Mouse (Mus musculus) forebrain, embryonic 16.5 days (tissue): ENCODE results near the gene Rab8b. TPM values are rescaled to one million over a fixed set of nuclear protein-coding genes. Genes with fewer than 3 reads are reported as not detected.
"Not testable (repeated sequence)": the region's sequence is repeated elsewhere in the genome, so short reads cannot be mapped to it uniquely, and the experiment has no call there.

Experiments used
- ATAC-seq: fragments of 200-750 bp; cut with Nextera tagmentation; 2 replicates; pipeline ENCODE4 v1.8.0; 2017; ENCODE audit warnings: mild to moderate bottlenecking, moderate library complexity
- H3K27ac ChIP-seq: fragments of 300-500 bp; sonication (generic); 2 replicates; pipeline ENCODE4 v1.5.1; 2014; ENCODE audit warnings: low read length, control low read depth
- H3K27me3 ChIP-seq: fragments of 300-500 bp; sonication (generic); replicated peaks from 2 replicates; pipeline ENCODE4 v1.6.1; 2014; ENCODE audit warnings: low read length; ENCODE audit not compliant: control insufficient read depth, insufficient read depth
- H3K36me3 ChIP-seq: fragments of 300-500 bp; sonication (generic); 2 replicates; pipeline ENCODE4 v1.6.1; 2014; ENCODE audit not compliant: control insufficient read depth, insufficient read depth
- H3K4me1 ChIP-seq: fragments of 300-500 bp; sonication (generic); replicated peaks from 2 replicates; pipeline ENCODE4 v1.6.1; 2014; ENCODE audit warnings: low read length; ENCODE audit not compliant: control insufficient read depth, insufficient read depth
- H3K4me2 ChIP-seq: fragments of 300-500 bp; sonication (generic); 2 replicates; pipeline ENCODE4 v1.6.1; 2014; ENCODE audit warnings: mild to moderate bottlenecking, low read length, control low read depth
- H3K4me3 ChIP-seq: fragments of 300-500 bp; sonication (generic); replicated peaks from 2 replicates; pipeline ENCODE4 v1.5.1; 2014; ENCODE audit warnings: mild to moderate bottlenecking, low read length, control low read depth
- H3K9ac ChIP-seq: fragments of 300-500 bp; sonication (generic); replicated peaks from 2 replicates; pipeline ENCODE4 v1.6.1; 2014; ENCODE audit warnings: low read depth, low read length, control low read depth
- H3K9me3 ChIP-seq: fragments of 300-500 bp; sonication (generic); 2 replicates; pipeline ENCODE4 v1.6.1; 2016; ENCODE audit warnings: low read length; ENCODE audit not compliant: control insufficient read depth
- WGBS: fragments of 180-500 bp; shearing (Covaris S2); extraction: QIAGEN DNeasy Blood & Tissue Kit; methylation state at CpG from one replicate; pipeline ENCODE4 v1.1.7; 2014; 5-methylcytosine and 5-hydroxymethylcytosine counted together
- polyA plus RNA-seq: library from polyadenylated mRNA; unstranded; fragments of >200 nt; fragmentation: Nextera tagmentation; extraction: Ambion mirVana; gene quantifications from 2 replicates; pipeline ENCODE4 v1.2.1, GENCODE M21; 2015

Rab8b gene
- polyA plus RNA-seq, 1 experiment from 2014 or later, result 41.2 TPM

DNA sequence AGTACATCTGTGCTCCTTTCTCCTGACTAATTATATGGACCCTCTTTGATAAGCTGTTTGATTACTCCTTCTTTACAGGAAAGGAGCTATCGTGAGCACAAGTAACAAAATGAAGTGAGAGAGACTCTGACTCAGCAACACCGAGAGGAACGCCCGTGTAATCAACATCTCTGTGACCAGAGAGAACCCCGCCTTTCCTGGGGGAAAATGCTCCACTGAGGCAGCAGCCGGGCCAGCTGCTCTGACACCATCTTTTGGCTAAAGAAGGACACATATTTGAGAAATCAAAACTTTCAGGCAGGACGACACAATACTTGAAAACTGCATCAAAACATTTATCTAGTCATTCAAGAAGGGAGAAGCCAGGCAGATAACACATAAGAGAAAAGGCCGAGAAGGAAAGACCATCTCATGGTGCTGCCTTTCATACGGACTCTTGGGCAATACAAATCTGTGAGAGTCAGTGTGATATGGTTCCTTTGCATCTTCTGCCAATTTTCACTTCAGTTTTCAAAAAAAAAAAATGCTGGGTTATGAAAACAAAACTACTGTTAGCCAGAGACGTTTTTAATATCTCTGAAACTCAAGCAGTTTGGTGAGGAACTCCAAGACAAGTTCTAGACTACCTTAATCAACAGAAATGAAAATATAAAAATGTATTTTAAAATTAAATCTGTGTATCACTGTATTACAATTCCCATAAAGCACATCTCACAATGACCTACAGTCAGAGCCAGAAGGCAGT is 24.3 kb downstream of the Rab8b start:
- ATAC-seq, result no peak
- WGBS, result 71% methylated on average over 10 of the region's 10 CpGs
- Histone ChIP-seq H3K9ac (no peak overlapping the region), H3K4me3 (no peak overlapping the region), H3K27me3 (no peaks in the 10 kb centered on the region), H3K27ac (no peak overlapping the region), H3K36me3 (no peaks in the 10 kb centered on the region), H3K9me3 (no peaks in the 10 kb centered on the region), H3K4me2 (no peak overlapping the region), H3K4me1 (no peaks in the 10 kb centered on the region)

GRCm38 (mm10) chr9:66894421-66894820 is 25.1 kb downstream of the Rab8b start:
- no peak overlapping the region for H3K4me3 ChIP-seq
- no peaks in the 10 kb centered on the region for H3K36me3 ChIP-seq
- no peaks in the 10 kb centered on the region for H3K27me3 ChIP-seq
- ATAC-seq, result no peak
- WGBS, result 90% methylated on average over 1 of the region's 1 CpGs
- no peak overlapping the region for H3K9ac ChIP-seq
- no peaks in the 10 kb centered on the region for H3K9me3 ChIP-seq
- no peak overlapping the region for H3K27ac ChIP-seq
- no peaks in the 10 kb centered on the region for H3K4me1 ChIP-seq
- H3K4me2 ChIP-seq, result no peak overlapping the region

GRCm38 (mm10) chr9:66892456-66892855 is 27.0 kb downstream of the Rab8b start:
- H3K27ac ChIP-seq, ATAC-seq, H3K9me3 ChIP-seq, H3K4me1 ChIP-seq, H3K4me3 ChIP-seq, H3K36me3 ChIP-seq, H3K27me3 ChIP-seq, H3K9ac ChIP-seq, H3K4me2 ChIP-seq: not testable (repeated sequence)
- WGBS, result 99% methylated on average over 4 of the region's 4 CpGs

GRCm38 (mm10) chr9:66887960-66888610 is 31.4 kb downstream of the Rab8b start:
- no peak overlapping the region for H3K9ac ChIP-seq

DNA sequence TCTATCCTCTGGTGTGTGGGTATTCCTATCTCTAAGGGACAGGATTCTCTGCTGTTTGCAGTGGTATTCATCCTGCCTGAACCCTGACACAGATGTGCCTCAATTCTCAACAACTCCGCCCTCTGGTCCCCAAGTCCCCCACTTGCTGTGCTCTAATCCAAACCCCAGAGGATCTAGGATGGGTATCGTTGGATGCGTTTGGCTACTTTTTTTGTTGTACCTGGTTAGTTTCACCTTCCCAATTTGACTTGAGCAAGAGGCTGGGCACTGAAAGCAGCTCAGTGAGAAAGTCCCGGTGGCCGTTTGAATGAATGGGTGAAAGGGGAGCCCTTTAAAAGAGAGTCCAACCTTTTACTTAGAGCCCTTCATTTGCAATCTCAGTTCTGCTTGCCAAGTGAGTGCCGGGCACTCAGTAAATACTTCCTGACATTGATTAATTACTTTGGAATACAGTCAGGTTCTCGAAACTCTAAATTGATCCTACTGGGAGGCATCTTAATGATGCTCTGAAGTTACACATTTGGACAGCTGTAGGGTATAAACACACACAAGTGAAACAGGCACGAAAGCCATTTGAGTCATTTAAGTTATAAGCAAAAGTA is 32.1 kb downstream of the Rab8b start:
- H3K9me3 ChIP-seq, result no peaks in the 10 kb centered on the region
- no peak overlapping the region for H3K27ac ChIP-seq
- no peaks in the 10 kb centered on the region for H3K27me3 ChIP-seq
- WGBS, result 24% methylated on average over 8 of the region's 8 CpGs
- H3K4me1 ChIP-seq, result peaks cover 19% of the 10 kb centered on the region
- H3K9ac ChIP-seq, result no peak overlapping the region
- ATAC-seq, result no peak
- H3K4me3 ChIP-seq, result no peak overlapping the region
- no peaks in the 10 kb centered on the region for H3K36me3 ChIP-seq
- no peak overlapping the region for H3K4me2 ChIP-seq

More at GRCm38 (mm10) chr9:66887960-66888610, 31.4 kb downstream of the Rab8b start:
- Histone ChIP-seq H3K4me3 (no peak overlapping the region), H3K4me1 (peaks cover 19% of the 10 kb centered on the region), H3K36me3 (no peaks in the 10 kb centered on the region), H3K27ac (peak overlapping the region; percentile 43; the same call in 1 of the 2 replicates), H3K27me3 (no peaks in the 10 kb centered on the region), H3K4me2 (no peak overlapping the region), H3K9me3 (no peaks in the 10 kb centered on the region)
- 16% methylated on average over 6 of the region's 6 CpGs for WGBS
- ATAC-seq, result peak; percentile 38; the same call in 1 of the 2 replicates

GRCm38 (mm10) chr9:66886818-66887217 is 32.7 kb downstream of the Rab8b start:
- 86% methylated on average over 6 of the region's 6 CpGs for WGBS
- no peak for ATAC-seq
- H3K9ac ChIP-seq, result no peak overlapping the region
- H3K4me1 ChIP-seq, result peaks cover 19% of the 10 kb centered on the region
- H3K27ac ChIP-seq, result no peak overlapping the region
- H3K36me3 ChIP-seq, result no peaks in the 10 kb centered on the region
- no peak overlapping the region for H3K4me2 ChIP-seq
- no peak overlapping the region for H3K4me3 ChIP-seq
- no peaks in the 10 kb centered on the region for H3K27me3 ChIP-seq
- no peaks in the 10 kb centered on the region for H3K9me3 ChIP-seq

DNA sequence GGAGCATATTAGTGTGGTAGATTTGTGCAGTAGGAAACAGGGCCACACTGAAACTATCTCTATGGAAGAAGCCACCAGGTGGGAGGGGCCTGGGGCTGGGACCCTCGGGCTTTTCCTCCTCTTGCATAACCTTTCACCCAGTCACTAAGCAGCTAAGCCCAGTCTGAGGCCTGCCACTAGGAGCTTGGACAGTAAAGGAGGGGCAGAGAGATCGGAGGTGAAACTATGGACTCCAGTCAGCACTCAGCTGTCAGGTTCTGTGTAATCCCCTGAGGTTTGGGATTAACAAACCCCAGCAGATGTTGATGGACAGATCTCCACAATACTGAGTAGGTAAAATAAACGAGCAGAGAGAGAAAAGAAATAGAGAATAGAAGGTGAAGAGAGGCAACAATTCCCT is 33.1 kb downstream of the Rab8b start:
- Histone ChIP-seq H3K4me2 (no peak overlapping the region), H3K27ac (no peak overlapping the region), H3K9me3 (no peaks in the 10 kb centered on the region), H3K9ac (no peak overlapping the region), H3K4me3 (no peak overlapping the region), H3K27me3 (no peaks in the 10 kb centered on the region), H3K36me3 (no peaks in the 10 kb centered on the region), H3K4me1 (peaks cover 19% of the 10 kb centered on the region)
- WGBS, result 32% methylated on average over 3 of the region's 3 CpGs
- ATAC-seq, result no peak

DNA sequence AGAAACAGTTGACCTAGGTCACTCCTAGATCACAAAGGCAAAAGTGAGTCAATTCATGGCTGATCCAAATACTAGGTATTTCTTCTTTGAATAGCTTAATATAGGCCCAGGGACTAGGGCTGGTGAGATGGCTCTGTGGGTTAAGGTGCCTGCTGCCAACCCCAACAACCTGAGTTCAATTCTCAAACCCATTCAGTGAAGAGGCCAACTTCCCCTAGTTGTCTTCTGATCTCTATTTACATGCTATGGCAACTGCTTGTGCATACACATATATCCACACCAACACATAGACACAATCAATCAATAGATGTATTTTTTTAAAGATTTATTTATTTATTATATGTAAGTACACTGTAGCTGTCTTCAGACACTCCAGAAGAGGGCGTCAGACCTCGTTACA is 34.9 kb downstream of the Rab8b start:
- H3K27ac ChIP-seq, result no peak overlapping the region
- 74% methylated on average over 2 of the region's 2 CpGs for WGBS
- no peak overlapping the region for H3K4me3 ChIP-seq
- no peak overlapping the region for H3K9ac ChIP-seq
- H3K9me3 ChIP-seq, result no peaks in the 10 kb centered on the region
- H3K4me2 ChIP-seq, result no peak overlapping the region
- peaks cover 28% of the 10 kb centered on the region for H3K4me1 ChIP-seq
- ATAC-seq, result no peak
- H3K36me3 ChIP-seq, result no peaks in the 10 kb centered on the region
- no peaks in the 10 kb centered on the region for H3K27me3 ChIP-seq

DNA sequence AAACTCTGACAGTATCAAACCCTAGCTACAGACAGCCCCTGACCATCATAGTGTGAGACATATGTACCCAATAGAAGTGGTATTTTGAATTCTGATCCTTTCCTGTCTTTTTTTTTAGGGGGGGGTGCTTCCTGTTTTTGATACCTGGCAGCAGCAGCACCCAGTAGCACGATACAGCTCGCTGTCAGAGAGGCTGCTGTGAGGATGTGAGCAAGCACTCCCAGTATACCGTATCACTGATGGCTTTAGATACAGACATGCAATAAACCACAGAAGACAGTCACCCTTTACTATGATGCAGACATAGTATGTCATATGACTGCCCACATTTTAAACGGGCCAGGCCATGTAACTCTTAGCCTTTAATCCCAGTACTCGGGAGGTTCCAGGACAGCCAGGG is 36.0 kb downstream of the Rab8b start:
- H3K9me3 ChIP-seq, result no peaks in the 10 kb centered on the region
- H3K36me3 ChIP-seq, result no peaks in the 10 kb centered on the region
- ATAC-seq, result no peak
- H3K27ac ChIP-seq, result no peak overlapping the region
- no peak overlapping the region for H3K4me2 ChIP-seq
- peaks cover 26% of the 10 kb centered on the region for H3K4me1 ChIP-seq
- H3K4me3 ChIP-seq, result no peak overlapping the region
- no peaks in the 10 kb centered on the region for H3K27me3 ChIP-seq
- H3K9ac ChIP-seq, result no peak overlapping the region
- whole genome bisulfite sequencing, result 93% methylated on average over 5 of the region's 5 CpGs
